Mouse (Mus musculus) CH12.LX (cell line): ENCODE results near the gene Hacl1. TPM values are rescaled to one million over a fixed set of nuclear protein-coding genes. Genes with fewer than 3 reads are reported as not detected.

Experiments used
- DNase-seq: peaks from one replicate; pipeline ENCODE4 v3.0.0-alpha.2; 2013; ENCODE audit errors: extremely low read depth
- H3K27ac ChIP-seq: 2 replicates; pipeline ENCODE4 v1.5.1; 2012; ENCODE audit warnings: low read depth, mild to moderate bottlenecking, control low read depth, moderate library complexity; ENCODE audit not compliant: insufficient read depth
- H3K27me3 ChIP-seq: replicated peaks from 2 replicates; pipeline ENCODE3; 2012; ENCODE audit warnings: inconsistent platforms
- H3K36me3 ChIP-seq, 2 experiments: replicated peaks in 1 of 2; 2 replicates each; pipeline versions ENCODE3 to v1.6.1; 2012; ENCODE audit warnings: inconsistent platforms in 1 of 2, low read length in 1 of 2, mild to moderate bottlenecking in 1 of 2, mixed read lengths in 1 of 2, moderate library complexity in 1 of 2; ENCODE audit not compliant: control insufficient read depth in 1 of 2, insufficient read depth in 1 of 2
- H3K4me1 ChIP-seq, 2 experiments: 2 replicates each; pipeline ENCODE4 v1.6.1; 2012; ENCODE audit warnings: inconsistent platforms in 1 of 2, moderate library complexity in 1 of 2; ENCODE audit not compliant: insufficient read depth in 2 of 2, control insufficient read depth in 1 of 2
- H3K4me2 ChIP-seq: 2 replicates; pipeline ENCODE4 v1.6.1; 2012; ENCODE audit warnings: low read depth, mild to moderate bottlenecking, control low read depth; ENCODE audit not compliant: poor library complexity, insufficient read depth, severe bottlenecking
- H3K4me3 ChIP-seq, 3 experiments: fragments of 150-350 bp in 1 of 3; sonication (generic) in 1 of 3; replicated peaks in 1 of 3; 2 replicates each; pipeline versions ENCODE3 to v1.5.1; 2011 to 2012; ENCODE audit warnings: low read depth in 2 of 3, low read length in 2 of 3, mild to moderate bottlenecking in 2 of 3, moderate library complexity in 2 of 3, control low read depth in 1 of 3, improper control_type of control experiment in 1 of 3, inconsistent platforms in 1 of 3, mixed read lengths in 1 of 3; ENCODE audit not compliant: poor library complexity in 1 of 3
- H3K79me2 ChIP-seq: replicated peaks from 2 replicates; pipeline ENCODE4 v1.6.1; 2012; ENCODE audit warnings: mild to moderate bottlenecking, moderate library complexity; ENCODE audit not compliant: control insufficient read depth, poor library complexity, insufficient read depth, severe bottlenecking; ENCODE audit errors: extremely low read depth
- H3K9ac ChIP-seq: 2 replicates; pipeline ENCODE4 v1.6.1; 2012; ENCODE audit warnings: low read depth, mild to moderate bottlenecking, control low read depth, moderate library complexity; ENCODE audit not compliant: insufficient read depth
- H3K9me3 ChIP-seq: replicated peaks from 2 replicates; pipeline ENCODE3; 2012; ENCODE audit warnings: low read length, inconsistent platforms, mixed read lengths
- CHD2 ChIP-seq: IDR thresholded peaks from 2 replicates; pipeline ENCODE4 v1.6.1; 2011; ENCODE audit warnings: low read length, improper control_type of control experiment
- CTCF ChIP-seq, 2 experiments: IDR thresholded peaks in 1 of 2; conservative IDR thresholded peaks in 1 of 2; 2 replicates each; pipeline ENCODE4 v1.5.1; 2011 to 2012; ENCODE audit warnings: low read depth in 2 of 2, low read length in 2 of 2, improper control_type of control experiment in 1 of 2, inconsistent platforms in 1 of 2, mild to moderate bottlenecking in 1 of 2, moderate library complexity in 1 of 2
- E2F4 ChIP-seq: IDR thresholded peaks from 2 replicates; pipeline ENCODE4 v1.6.1; 2011; ENCODE audit warnings: low read depth, low read length, improper control_type of control experiment; ENCODE audit not compliant: insufficient replicate concordance
- ELF1 ChIP-seq: IDR thresholded peaks from 2 replicates; pipeline ENCODE4 v1.6.1; 2014; ENCODE audit warnings: low read depth, mild to moderate bottlenecking, inconsistent platforms, low read length, improper control_type of control experiment
- HCFC1 ChIP-seq: IDR thresholded peaks from 2 replicates; pipeline ENCODE4 v1.6.1; 2012; ENCODE audit warnings: low read depth, mild to moderate bottlenecking, inconsistent platforms, low read length, improper control_type of control experiment
- MAFK ChIP-seq: IDR thresholded peaks from 2 replicates; pipeline ENCODE4 v1.6.1; 2011; ENCODE audit warnings: low read length, improper control_type of control experiment; ENCODE audit not compliant: insufficient replicate concordance
- MAX ChIP-seq: IDR thresholded peaks from 2 replicates; pipeline ENCODE4 v1.6.1; 2011; ENCODE audit warnings: low read length, improper control_type of control experiment
- MAZ ChIP-seq: IDR thresholded peaks from 2 replicates; pipeline ENCODE4 v1.6.1; 2012; ENCODE audit warnings: low read depth, mild to moderate bottlenecking, inconsistent platforms, low read length, improper control_type of control experiment, moderate library complexity
- MYC ChIP-seq: IDR thresholded peaks from 2 replicates; pipeline ENCODE4 v1.6.1; 2011; ENCODE audit warnings: low read depth, mild to moderate bottlenecking, improper control_type of control experiment, low read length
- NELFE ChIP-seq: IDR thresholded peaks from 2 replicates; pipeline ENCODE4 v1.6.1; 2011; ENCODE audit warnings: low read depth, low read length, improper control_type of control experiment
- POLR2A ChIP-seq: IDR thresholded peaks from 2 replicates; pipeline ENCODE4 v1.6.1; 2011; ENCODE audit warnings: low read depth, mild to moderate bottlenecking, improper control_type of control experiment, low read length
- POLR2AphosphoS2 ChIP-seq: IDR thresholded peaks from 2 replicates; pipeline ENCODE4 v1.6.1; 2011; ENCODE audit warnings: low read depth, low read length, improper control_type of control experiment
- RAD21 ChIP-seq: IDR thresholded peaks from 2 replicates; pipeline ENCODE4 v1.6.1; 2011; ENCODE audit warnings: low read depth, mild to moderate bottlenecking, low read length, improper control_type of control experiment, moderate library complexity
- RCOR1 ChIP-seq: conservative IDR thresholded peaks from 2 replicates; pipeline ENCODE4 v1.6.1; 2012; ENCODE audit warnings: low read depth, mild to moderate bottlenecking, inconsistent platforms, low read length, improper control_type of control experiment
- SMC3 ChIP-seq: IDR thresholded peaks from 2 replicates; pipeline ENCODE4 v1.6.1; 2011; ENCODE audit warnings: low read depth, low read length, improper control_type of control experiment
- TBP ChIP-seq: conservative IDR thresholded peaks from 2 replicates; pipeline ENCODE4 v1.6.1; 2011; ENCODE audit warnings: low read depth, low read length, improper control_type of control experiment
- TCF12 ChIP-seq: IDR thresholded peaks from 2 replicates; pipeline ENCODE4 v1.6.1; 2014; ENCODE audit warnings: low read depth, mild to moderate bottlenecking, inconsistent platforms, low read length, improper control_type of control experiment
- USF2 ChIP-seq: conservative IDR thresholded peaks from 2 replicates; pipeline ENCODE4 v1.6.1; 2011; ENCODE audit warnings: low read depth, low read length, improper control_type of control experiment
- ZC3H11A ChIP-seq: IDR thresholded peaks from 2 replicates; pipeline ENCODE4 v1.6.1; 2012; ENCODE audit warnings: low read depth, mild to moderate bottlenecking, inconsistent platforms, low read length, improper control_type of control experiment
- ZKSCAN1 ChIP-seq: IDR thresholded peaks from 2 replicates; pipeline ENCODE4 v1.6.1; 2012; ENCODE audit warnings: low read depth, inconsistent platforms, low read length, improper control_type of control experiment, borderline replicate concordance
- ZNF384 ChIP-seq: IDR thresholded peaks from 2 replicates; pipeline ENCODE4 v1.6.1; 2012; ENCODE audit warnings: low read depth, low read length, improper control_type of control experiment, inconsistent platforms
- dilution Hi-C: fragments of 300-500 bp; cut with MboI; formaldehyde crosslinking; loops from 2 replicates; pipeline ENCODE4 v1.14.3; 2020; ENCODE audit warnings: low sequenced_read_pairs; ENCODE audit not compliant: extremely low pct_unique_long_range_greater_than_20kb, extremely low pct_ligation_motif_present
- in situ Hi-C: fragments of 300-500 bp; cut with MboI; formaldehyde crosslinking; loops from 3 replicates; pipeline ENCODE4 v1.14.3; 2019; ENCODE audit warnings: low sequenced_read_pairs, low pct_ligation_motif_present, low pct_unique_long_range_greater_than_20kb, mixed read lengths
- polyA plus RNA-seq: library from polyadenylated mRNA; unstranded; fragments of >175 nt; gene quantifications from 2 replicates; pipeline ENCODE4 v1.2.1, GENCODE M21; 2012; ENCODE audit warnings: low read depth; ENCODE audit not compliant: insufficient read length
- total RNA-seq, 2 experiments: library from RNA; depleted of rRNA; stranded (reverse); fragments of 300-350 nt in 1 of 2; fragments of >200 nt in 1 of 2; gene quantifications; 2 replicates each; pipeline ENCODE4 v1.2.3; 2012 to 2014

Gene Hacl1
- total and polyA plus RNA-seq, 3 experiments, result 13.6 to 22.6 (median 20.2) TPM

DNA sequence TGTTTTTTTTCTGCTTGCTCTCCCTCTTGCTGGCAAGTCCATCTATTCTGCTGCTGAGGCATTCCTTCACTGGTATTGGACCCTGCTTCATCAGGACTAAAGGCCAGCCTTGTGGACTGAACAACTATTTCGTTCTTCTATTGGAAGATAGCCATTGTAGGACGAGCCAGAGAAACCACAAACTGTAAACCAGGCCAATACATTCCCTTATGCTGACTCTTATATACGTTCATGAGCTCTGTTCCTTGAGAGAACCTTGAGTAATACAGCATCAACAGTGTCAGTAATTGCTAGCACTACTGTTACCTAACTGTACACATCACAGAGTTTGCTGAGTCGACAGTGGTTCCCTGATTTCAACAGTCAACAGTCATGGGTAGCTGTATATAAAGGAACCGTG, 27.4 kb downstream of the Hacl1 start:
- no peak overlapping the region for H3K27ac ChIP-seq
- TF ChIP-seq POLR2AphosphoS2, result no peak
- no peak for TF ChIP-seq HCFC1
- TF ChIP-seq TCF12, result no peak
- no peak for TF ChIP-seq POLR2A
- TF ChIP-seq E2F4, result no peak
- TF ChIP-seq ZC3H11A, result no peak
- no peak for TF ChIP-seq TBP
- TF ChIP-seq MAX, result no peak
- TF ChIP-seq USF2, result no peak
- TF ChIP-seq ZNF384, result no peak
- no peak for TF ChIP-seq MAFK
- TF ChIP-seq, all 38 proteins: peak for 0
- H3K79me2 ChIP-seq, result no peaks in the 10 kb centered on the region
- H3K27me3 ChIP-seq, result no peaks in the 10 kb centered on the region
- no peak overlapping the region for H3K9ac ChIP-seq
- in situ Hi-C loops, result no loop called here
- peaks cover 0 to 4% of the 10 kb centered on the region in 2 experiments; a peak in 2 of 4 replicates for H3K4me1 ChIP-seq
- dilution Hi-C loops, result no loop called here
- no peak overlapping the region for H3K4me2 ChIP-seq
- no peaks in the 10 kb centered on the region for H3K9me3 ChIP-seq
- H3K4me3 ChIP-seq, result no peak overlapping the region
- peaks cover 6 to 50% of the 10 kb centered on the region in 2 experiments for H3K36me3 ChIP-seq
- no peak for DNase-seq

DNA sequence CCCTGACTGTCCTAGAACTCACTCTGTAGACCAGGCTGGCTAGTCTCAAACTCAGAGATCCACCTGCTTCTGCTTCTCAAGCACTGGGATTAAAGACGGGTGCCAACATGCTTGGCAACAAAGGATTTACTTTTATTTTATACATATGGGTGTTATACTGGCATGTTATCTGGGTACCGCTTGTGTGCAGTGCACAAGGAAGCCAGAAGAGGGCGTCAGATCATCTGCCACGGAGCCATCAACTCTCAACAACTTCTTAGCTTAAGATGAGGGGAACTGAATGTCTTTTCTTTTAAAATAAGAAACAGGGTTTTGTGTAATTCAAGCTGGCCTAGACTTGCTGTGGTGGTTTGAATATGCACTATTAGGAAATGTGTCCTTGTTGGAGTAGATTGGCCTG, 29.1 kb downstream of the Hacl1 start:
- dilution Hi-C loops (no loop called here), in situ Hi-C loops (no loop called here)
- Histone ChIP-seq H3K9ac (no peak overlapping the region), H3K9me3 (no peaks in the 10 kb centered on the region), H3K27ac (no peak overlapping the region), H3K4me1 (no peaks in the 10 kb centered on the region; a peak in 1 of 4 replicates), H3K4me2 (no peak overlapping the region), H3K4me3 (no peak overlapping the region), H3K27me3 (no peaks in the 10 kb centered on the region), H3K36me3 (peaks cover 2 to 43% of the 10 kb centered on the region in 2 experiments), H3K79me2 (no peaks in the 10 kb centered on the region)
- no peak for TF ChIP-seq NELFE
- TF ChIP-seq CHD2, result no peak
- TF ChIP-seq SMC3, result no peak
- TF ChIP-seq RAD21, result peak; percentile 14
- TF ChIP-seq ZKSCAN1, result no peak
- TF ChIP-seq ELF1, result no peak
- no peak for TF ChIP-seq MAZ
- no peak for TF ChIP-seq MYC
- peak; percentile 38 to 39; a peak in 3 of 4 replicates for TF ChIP-seq CTCF (conservative IDR thresholded peaks at IDR 0.05 in 1 of 2, IDR thresholded peaks at IDR 0.05 in 1 of 2; ENCODE audit: low read depth in 2 of 2, low read length in 2 of 2)
- TF ChIP-seq RCOR1, result no peak
- TF ChIP-seq ZC3H11A, result no peak
- TF ChIP-seq MAFK, result no peak
- no peak for DNase-seq
